Mouse (Mus musculus): ENCODE results near the gene Dhx15. TPM values are rescaled to one million over a fixed set of nuclear protein-coding genes. Genes with fewer than 3 reads are reported as not detected.
A peak's percentile ranks its signal among the peaks of the same experiment; 100 is the strongest.
"Not testable (repeated sequence)": the region's sequence is repeated elsewhere in the genome, so short reads cannot be mapped to it uniquely, and the experiment has no call there.

Dhx15 gene
- 100 to 1,000 TPM; 132 to 137 TPM for total RNA-seq (2021)

DNA sequence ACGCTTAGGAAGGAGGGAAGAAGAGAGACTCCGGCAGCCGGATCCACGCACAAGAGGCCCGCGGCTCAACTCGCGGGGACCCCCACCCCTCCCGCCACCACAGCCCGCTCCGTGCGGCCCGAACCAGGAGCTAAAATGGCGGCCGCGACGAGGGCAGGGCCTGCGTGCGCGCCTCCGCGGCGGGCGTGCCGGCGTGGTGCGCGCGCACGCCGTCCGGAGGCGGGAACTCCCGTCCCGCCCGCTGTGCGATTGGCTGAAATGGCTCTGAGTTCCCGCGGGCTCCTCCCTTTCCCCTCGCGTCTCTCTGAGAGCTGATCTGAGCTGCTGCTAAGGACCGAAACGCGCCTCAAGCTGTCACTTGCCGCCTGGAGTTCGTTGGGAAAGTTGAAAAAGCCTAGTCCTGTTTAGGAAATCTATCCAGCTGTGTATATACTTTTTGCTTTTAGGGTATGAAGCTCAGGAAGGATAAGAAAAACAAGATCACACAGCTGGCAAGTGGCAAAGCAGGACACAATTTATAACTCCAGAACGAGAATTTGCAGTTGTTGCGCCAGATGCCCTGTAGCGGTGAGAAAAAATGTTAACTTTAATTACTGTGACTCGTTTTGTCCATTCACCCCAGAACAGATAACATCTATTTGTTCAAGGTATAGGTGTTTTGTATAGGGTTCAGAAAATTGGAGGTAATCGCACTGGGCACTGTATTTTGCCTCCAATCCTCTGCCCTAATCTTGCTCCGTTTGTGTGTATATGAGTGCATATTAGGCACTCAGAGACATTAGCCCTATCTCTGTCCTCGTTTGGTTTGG is at the start of gene Dhx15:
Dhx15 (minus strand) TSS at position 144 of the 809 bp plus-strand sequence.
- intact Hi-C loops (cut with DNase I): no loop called here
- DNase-seq: peak; percentile 95

DNA sequence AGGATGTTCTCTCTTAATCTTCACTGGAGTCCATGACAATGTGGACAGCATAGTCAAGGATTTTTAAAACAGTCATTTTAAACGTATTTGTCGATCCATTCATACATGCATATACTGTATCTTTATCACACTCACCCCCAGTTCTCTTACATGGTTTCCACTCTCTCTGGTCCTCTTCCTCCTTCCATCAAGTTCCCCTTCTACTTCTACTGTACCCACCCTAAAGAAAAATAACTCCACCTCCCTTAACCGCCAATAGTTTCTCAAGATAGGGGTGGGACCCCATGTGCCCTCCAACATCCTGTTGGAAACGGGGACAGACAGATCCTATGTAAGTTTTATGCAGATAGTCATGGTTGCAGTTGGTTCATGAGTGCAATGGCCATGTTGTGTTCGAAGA is 48.6 kb upstream of the Dhx15 start:
- intact Hi-C loops (cut with DNase I): no loop called here
- DNase-seq: no peak

- no peak for DNase-seq
- intact Hi-C loops (cut with DNase I): no loop called here
Observed at GRCm38 (mm10) chr5:52237956-52238735, 47.8 kb upstream of the Dhx15 start.

GRCm38 (mm10) chr5:52236585-52236984 is 46.3 kb upstream of the Dhx15 start:
- DNase-seq; intact Hi-C loops (cut with DNase I): not testable (repeated sequence)

- no peak for DNase-seq
- intact Hi-C loops (cut with DNase I): no loop called here
Observed at GRCm38 (mm10) chr5:52234570-52234969, 44.3 kb upstream of the Dhx15 start.

GRCm38 (mm10) chr5:52233891-52234290 is 43.6 kb upstream of the Dhx15 start:
- intact Hi-C loops (cut with DNase I): no loop called here
- DNase-seq: no peak

DNA sequence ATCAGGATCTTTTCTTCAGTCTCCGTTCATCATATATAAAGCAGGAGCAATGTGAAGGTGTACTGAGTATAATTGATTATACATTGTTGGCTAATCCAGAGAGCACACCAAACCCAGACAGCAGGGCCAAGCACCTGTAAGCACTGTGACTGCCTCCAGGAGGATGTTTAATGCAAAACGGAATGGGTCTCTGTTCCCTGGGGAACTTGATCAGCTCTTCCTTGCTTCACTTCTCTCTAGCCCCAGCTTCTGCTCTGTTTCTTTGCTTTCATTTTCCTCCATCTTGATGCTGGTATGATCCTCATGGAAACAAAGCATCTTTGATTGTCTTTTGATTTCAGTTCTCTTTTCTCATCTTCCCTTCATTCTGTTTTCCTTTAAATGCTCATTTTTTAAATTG is 42.3 kb upstream of the Dhx15 start:
- intact Hi-C loops (cut with DNase I): no loop called here
- no peak for DNase-seq

- no peak for DNase-seq
- intact Hi-C loops (cut with DNase I): no loop called here
Observed at GRCm38 (mm10) chr5:52232199-52232598, 41.9 kb upstream of the Dhx15 start.

DNA sequence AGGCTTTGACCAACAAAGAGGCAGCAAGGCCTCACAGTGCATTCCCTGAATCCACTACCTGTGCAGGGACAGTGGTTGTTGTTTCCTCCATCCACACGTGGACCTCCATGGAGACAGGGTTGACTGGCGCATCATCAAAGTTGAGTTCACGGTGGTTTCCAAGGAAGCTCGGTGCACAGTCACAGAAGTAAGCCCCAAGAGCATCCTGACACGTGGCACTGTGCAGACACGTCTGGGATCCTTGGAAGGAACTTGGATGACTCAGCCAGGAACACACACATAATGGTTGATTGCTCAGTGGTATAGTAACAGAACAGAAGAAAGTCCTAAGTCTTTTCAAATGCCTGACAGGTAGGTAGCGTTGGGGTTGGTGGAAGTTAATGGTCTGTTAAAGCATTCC is 40.2 kb upstream of the Dhx15 start:
- intact Hi-C loops (cut with DNase I): no loop called here
- DNase-seq: no peak

DNA sequence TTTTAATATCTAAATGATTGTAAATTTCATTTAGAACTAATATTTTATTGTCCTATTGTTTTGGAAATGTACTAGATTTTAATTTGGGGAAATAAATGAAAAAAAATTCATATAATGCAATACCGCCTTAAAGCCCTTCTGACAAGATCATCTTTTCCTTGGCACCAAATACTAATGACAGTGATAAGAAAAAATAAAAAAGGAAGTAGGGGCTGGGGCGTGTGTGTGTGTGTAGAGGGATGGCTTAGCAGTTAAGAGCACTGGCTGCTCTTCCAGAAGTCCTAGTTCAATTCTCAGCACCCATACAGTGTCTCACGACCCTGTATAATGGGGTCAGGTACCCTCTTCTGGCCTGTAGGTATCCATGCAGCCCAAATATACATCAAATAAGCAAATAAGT is 36.4 kb upstream of the Dhx15 start:
- DNase-seq: no peak
- intact Hi-C loops (cut with DNase I): no loop called here

GRCm38 (mm10) chr5:52221596-52221995 is 31.3 kb upstream of the Dhx15 start:
- intact Hi-C loops (cut with DNase I): no loop called here
- no peak for DNase-seq

- intact Hi-C loops (cut with DNase I): no loop called here
- DNase-seq: no peak
Observed at GRCm38 (mm10) chr5:52220013-52220804, 29.9 kb upstream of the Dhx15 start.

DNA sequence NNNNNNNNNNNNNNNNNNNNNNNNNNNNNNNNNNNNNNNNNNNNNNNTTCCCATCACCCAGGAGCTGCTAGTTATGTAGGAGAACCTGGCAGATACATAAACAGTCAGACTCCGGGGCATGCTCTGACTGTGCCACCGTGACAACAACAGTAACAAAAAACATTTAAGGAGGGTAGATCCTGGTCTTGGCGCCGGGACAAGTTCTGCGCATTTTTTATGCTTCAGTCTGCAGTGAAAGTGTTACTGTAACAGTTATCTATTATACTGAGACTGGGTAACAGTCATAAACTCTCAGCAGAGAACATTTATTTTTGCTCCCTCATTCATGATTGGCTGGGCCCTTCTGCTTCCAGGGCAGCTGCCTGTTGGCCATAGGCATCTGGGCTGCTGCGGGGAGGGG is 27.9 kb upstream of the Dhx15 start:
- intact Hi-C loops (cut with DNase I): no loop called here
- DNase-seq: no peak

GRCm38 (mm10) chr5:52213143-52213900 is 23.0 kb upstream of the Dhx15 start:
- DNase-seq: no peak
- intact Hi-C loops (cut with DNase I): no loop called here

- intact Hi-C loops (cut with DNase I): no loop called here
- DNase-seq: no peak
Observed at GRCm38 (mm10) chr5:52191180-52191468, 810 bp upstream of the Dhx15 start.

DNA sequence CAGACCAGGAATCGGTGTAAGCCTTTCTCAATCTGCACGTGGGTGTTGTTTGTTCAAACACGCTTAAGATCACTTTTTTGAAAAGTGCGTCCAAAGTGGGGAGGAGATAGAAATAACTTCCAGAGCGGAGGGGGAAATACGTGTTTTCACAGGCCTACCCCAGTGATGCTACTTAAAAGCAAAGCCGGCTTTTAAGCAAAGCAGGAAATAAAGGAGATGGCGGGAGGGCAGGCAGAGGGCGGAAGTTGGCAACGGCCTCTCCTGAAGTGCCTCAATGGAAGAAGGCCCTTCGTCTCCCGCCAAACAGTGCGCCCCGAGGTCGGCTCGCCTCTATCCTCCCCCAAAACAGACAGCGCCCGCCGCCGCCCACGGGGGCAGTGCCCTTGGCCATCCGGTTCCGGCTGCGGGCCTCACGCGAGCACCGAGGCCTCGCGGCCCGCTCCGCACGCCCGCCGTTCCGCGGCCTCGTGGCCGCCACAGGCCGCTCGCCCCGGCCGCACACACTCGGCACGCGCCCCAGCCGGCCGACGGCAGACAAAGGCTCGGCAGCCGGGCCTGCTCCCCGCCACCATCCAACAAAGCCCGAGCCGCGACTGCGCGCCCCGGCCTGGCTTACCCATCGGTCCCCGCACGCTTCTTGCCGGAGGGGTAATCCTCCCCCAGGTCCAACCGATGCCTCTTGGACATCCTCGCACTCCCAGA is 499 bp downstream of the Dhx15 start:
- DNase-seq: peak; percentile 59
- intact Hi-C loops (cut with DNase I): no loop called here

DNA sequence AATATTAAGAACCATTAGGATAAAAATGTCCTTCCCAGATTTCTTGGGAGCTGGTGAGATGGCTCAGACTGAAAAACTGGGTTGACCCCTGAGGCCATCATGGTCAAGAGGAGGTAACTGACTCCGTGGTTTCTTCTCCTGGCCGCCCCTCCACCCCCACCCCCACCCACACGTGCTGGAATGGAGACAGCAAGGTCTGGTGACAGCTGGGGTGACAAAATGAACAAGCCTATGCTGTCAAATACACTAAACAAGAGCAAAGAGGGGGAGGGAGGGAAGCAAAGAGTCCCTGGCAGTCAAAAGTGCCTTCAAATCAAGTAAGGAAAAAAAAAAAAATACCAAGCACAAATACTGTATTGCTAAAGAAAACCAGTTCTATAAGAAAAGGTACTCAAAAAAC is 2.1 kb downstream of the Dhx15 start:
- no peak for DNase-seq
- intact Hi-C loops (cut with DNase I): no loop called here

DNA sequence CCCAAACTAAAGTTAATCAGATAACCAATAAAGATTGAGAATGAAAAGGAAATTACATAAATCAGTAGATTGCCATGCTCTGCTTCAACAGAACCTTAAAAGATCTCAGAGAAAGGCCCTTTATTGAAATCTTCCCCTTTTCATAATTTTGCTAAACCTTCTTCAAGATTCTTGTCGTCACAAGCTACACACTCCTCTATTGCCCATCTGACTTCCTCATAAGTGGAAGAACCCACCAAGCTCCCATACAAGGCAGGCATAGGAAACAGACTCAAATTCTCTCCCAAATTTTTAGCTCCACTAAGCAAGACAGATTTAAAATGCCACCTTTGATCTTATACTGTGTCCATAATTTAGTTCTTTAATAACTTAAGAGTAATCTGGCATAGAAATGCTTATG is 13.0 kb downstream of the Dhx15 start:
- DNase-seq: no peak
- intact Hi-C loops (cut with DNase I): no loop called here

- no peak for DNase-seq
- intact Hi-C loops (cut with DNase I): no loop called here
Observed at GRCm38 (mm10) chr5:52168468-52168867, 21.8 kb downstream of the Dhx15 start.

DNA sequence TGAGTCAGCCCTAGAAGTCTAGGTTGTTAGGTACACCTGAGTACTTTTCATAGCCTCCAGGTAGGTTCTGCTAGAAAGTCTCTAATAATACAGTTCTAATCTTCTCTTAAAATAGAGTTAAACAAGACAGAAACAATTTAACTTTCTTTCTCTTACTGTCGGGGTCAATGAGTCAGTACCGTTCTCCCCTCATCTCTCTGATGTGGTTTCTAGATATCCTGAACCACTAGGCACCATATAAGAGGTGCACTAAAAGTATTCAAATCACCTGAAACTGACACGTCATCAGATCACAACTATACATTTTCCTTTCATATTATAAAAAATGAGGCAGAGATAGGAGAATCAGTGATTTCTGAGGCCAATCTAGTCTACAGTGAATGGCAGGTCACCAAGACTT is 41.2 kb downstream of the Dhx15 start:
- no peak for DNase-seq
- intact Hi-C loops (cut with DNase I): no loop called here
